Mouse (Mus musculus) MEL (cell line): ENCODE measurements around the gene Gm37240.

Source experiments
- CHD2 ChIP-seq: IDR thresholded peaks from 2 replicates; pipeline ENCODE4 v1.6.1; 2011; ENCODE audit warnings: low read length, improper control_type of control experiment
- GABPA ChIP-seq: IDR thresholded peaks from 2 replicates; pipeline ENCODE4 v1.6.1; 2012; ENCODE audit warnings: low read depth, mild to moderate bottlenecking, inconsistent platforms, low read length, improper control_type of control experiment, moderate library complexity
- MAFK ChIP-seq: IDR thresholded peaks from 2 replicates; pipeline ENCODE4 v1.6.1; 2011; ENCODE audit warnings: low read depth, mild to moderate bottlenecking, low read length, improper control_type of control experiment, borderline replicate concordance
- POLR2A ChIP-seq, 2 experiments: IDR thresholded peaks; 2 replicates each; pipeline ENCODE4 v1.6.1; 2011 to 2012; ENCODE audit warnings: low read length in 2 of 2, mild to moderate bottlenecking in 2 of 2, control low read depth in 1 of 2, improper control_type of control experiment in 1 of 2, low read depth in 1 of 2, moderate library complexity in 1 of 2; ENCODE audit not compliant: control insufficient read depth in 1 of 2, insufficient read depth in 1 of 2, poor library complexity in 1 of 2

- TF ChIP-seq GABPA: no peak
- TF ChIP-seq POLR2A (IDR thresholded peaks at IDR 0.05; ENCODE audit: control insufficient read depth in 1 of 2, insufficient read depth in 1 of 2, low read depth in 1 of 2, low read length in 2 of 2, poor library complexity in 1 of 2): no peak
- TF ChIP-seq CHD2: no peak
- TF ChIP-seq MAFK: no peak
Observed at GRCm38 (mm10) chr3:85201785-85202184, 685.5 kb downstream of the Gm37240 start.
